Mouse (Mus musculus): ENCODE results near the gene Fezf1.

The Fezf1 gene

DNA sequence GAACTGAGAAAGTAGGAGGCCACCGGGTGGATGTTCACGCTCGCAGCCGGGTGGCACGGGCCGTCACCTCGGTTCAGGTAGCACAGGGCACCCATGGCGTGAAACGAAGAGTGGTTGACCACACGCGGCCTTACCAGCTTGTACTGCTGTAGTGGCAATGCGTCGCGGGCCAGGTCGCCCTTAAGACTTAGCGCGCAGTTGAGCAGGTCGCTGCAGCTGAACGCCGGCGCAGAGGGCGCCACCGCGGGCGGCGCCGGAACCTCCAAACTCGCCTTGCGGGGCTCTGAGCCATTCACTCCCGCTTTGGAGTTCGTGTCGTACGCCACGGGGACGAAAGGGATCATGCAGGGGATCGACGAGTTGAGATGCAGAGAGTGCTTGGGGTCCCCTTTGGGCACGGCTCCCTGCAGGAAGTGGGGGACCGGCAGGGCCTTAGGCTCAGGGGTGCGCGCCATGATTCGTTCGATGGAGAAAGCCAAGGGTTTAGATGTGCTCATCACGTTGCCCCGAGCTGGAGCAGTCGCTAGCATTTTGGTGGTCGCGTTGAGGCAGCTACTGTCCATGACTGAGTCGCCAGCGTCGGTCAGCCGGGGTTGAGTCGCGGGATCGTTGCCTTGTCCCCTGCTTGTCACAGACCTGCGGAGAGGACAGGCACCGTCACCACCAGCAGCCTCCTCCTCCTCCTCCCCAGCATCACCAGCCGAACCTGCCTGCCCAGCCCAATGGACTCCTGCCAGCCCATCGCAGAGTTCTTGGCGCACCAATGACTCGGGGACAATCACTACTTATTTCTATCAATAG, 450 bp downstream of the Fezf1 start:
- no peak for DNase-seq (ENCODE audit: low spot score)

GRCm38 (mm10) chr6:23246790-23247511, 1.2 kb downstream of the Fezf1 start:
- no peak for DNase-seq (ENCODE audit: low spot score)

DNA sequence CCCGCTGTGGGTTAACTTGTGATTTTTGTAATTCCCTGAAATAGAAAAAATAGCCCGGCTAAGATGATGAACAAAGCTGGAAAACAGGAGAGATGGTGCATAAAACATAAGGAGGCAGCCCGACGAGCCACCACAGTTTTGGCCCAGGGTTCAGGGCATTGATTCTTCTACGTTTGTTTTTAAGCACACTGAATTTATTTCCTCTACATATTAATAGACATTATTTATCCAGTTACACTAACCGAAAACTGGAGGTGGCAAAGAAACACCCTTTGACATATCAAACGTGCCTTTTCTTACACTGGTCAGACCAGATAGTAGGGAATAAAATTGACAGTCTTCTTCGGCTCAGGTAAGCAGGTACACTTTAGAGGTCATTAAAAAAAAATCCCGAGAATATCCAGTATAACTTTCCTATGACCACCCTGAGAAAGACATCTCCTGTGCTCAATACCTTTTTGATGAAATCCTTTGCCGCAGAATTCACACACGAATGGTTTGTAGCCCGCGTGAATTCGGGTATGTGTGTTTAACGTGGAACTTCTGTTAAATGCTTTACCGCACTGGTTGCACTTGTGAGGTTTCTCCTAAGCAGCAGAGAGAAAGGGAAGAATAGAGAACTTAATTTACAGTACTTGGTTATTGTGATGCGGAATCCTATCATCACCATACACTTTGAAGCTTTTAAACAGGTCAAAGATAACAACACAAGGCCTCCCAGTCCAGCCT, 1.9 kb downstream of the Fezf1 start:
- no peak for DNase-seq (ENCODE audit: low spot score)

GRCm38 (mm10) chr6:23245545-23246011, 2.6 kb downstream of the Fezf1 start:
- DNase-seq (ENCODE audit: low spot score): no peak

DNA sequence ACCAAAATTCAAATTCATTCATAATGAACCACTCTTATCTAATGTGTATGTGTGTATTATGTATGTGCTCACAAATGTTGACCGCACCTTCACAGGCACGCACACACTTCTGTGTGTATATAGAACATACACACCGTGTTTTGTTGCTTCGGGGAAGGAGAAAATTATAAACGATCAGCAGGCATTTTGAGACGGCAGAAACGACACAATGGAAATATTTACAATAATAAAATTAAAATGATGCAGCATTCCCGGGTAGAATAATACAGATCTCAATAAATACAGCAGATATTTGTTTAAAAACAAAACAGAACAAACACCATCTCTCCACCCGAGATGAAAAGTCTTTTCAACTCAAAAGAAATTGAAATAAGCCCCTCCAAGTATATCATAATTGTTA, 3.0 kb downstream of the Fezf1 start:
- DNase-seq (ENCODE audit: low spot score): no peak

DNA sequence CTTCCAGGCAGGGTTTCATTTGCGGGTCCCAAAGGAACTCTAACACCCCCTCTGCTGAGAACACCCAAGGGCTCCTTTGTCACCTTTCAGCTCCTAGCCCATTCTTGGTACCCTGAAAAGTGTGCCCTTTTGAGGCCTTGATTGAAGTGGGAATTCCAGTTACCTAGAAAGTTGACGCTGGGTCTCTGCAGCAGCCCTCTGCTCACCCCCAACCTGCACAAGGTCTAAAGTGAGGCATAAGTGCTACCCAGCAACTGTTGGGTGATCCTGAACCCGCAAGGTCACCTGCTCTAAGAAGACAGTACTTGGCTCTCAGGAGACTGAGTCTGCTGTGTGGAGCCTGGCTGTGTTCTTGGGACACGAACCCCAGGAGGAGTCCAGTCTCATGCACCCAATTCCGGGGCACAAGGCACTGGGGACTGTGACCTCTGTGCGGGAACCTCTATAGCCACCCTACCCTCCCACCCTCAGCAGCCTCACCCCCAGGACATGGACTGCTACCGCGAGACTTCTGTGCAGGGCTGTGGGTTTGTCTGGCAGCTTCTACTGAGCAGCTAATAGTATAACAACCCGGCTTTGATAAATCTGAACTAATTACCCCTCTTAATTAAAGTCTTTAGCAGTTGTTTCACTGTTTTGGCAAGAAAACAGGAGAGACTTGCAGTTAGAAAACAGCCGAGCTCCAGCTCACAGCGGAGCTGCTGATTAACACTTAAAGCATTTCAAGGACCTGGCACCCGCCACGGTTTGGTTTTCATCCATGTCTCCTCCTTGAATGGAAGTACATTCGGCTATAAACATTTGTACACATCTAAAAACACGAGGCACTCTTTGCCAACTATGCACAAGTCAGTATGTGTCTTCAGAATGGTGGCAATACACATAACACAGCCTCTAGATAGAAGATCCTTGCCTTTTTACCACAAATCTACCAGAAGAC, 4.1 kb downstream of the Fezf1 start:
- DNase-seq (ENCODE audit: low spot score): no peak

DNA sequence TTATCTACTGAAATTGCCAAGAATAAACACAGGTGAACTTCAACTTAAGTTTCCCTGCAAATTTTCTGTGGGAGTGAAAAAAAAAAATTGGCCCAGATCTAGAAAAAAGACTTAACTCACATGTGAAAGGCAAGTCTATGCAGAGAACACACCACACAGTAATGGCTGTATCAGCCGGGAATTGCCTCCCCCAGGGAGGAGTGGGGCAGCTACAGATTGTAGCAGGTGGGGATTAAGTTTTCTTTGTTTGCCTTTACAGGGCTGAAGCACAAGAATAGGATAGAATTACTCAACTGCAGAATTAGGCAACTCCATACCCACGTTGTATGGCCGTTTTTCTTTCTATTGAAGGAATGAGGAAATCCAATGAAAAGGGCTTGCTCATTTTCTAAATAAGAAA, 36.7 kb downstream of the Fezf1 start:
- no peak for DNase-seq (ENCODE audit: low spot score)

DNA sequence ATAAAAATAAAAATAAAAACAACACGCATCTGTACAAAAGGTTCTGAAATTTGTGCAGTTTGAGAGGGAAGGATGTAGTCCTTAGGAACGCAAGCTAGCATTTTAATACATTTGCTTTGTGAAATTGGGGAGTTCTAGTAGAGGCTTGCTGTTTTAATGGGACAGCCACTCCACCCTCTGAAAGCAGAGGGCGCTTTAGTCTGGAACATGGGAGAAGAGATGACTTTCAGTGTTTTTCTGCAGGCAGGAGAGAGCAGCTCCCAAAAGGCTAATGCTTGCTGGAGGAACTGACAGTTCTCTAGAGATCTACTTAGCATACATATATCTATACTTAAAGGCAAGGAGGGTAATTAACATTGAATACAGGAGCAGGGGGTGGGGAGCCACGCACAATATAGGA, 40.4 kb downstream of the Fezf1 start:
- no peak for DNase-seq (ENCODE audit: low spot score)

DNA sequence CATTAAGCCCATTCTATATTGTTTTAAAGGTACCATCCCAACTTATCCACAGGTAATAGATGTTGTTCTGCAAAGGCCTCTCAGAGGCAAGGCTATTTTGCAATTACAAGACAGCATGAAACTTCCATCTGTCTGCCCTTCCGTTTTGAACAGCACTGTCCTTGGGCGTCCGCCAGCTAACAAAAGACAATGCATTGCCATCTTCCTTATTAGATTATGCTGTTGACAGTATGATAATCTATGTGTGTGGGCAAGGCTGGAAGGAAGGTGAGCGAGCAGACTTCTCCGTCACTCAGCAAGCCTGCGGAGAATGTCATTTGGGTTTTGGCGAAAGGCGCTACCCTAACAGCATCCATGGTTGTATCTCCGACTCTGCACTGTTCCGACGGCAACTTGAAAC, 45.5 kb downstream of the Fezf1 start:
- DNase-seq (ENCODE audit: low spot score): no peak

Data from MN1 (cell line).